Mouse (Mus musculus): ENCODE results near the gene Mdga2.

GRCm38 (mm10) chr12:66708334-66708733, 514.0 kb downstream of the Mdga2 start:
- TF ChIP-seq POLR2A (IDR thresholded peaks at IDR 0.05; ENCODE audit: borderline replicate concordance, control insufficient read depth, low read depth, low read length) (no peak), CTCF (IDR thresholded peaks at IDR 0.05; ENCODE audit: control insufficient read depth, insufficient read depth, low read length) (no peak)

All from bone marrow, adult 2 months (tissue).